Mouse (Mus musculus): ENCODE measurements around the gene Duxf3.

GRCm38 (mm10) chr10:58220726-58221125 is 11.7 kb downstream of the Duxf3 start:
- TF ChIP-seq MAFK (IDR thresholded peaks at IDR 0.05; ENCODE audit: insufficient read depth, low read depth, low read length): no peak
- no peak for TF ChIP-seq ZC3H11A (IDR thresholded peaks at IDR 0.05; ENCODE audit: borderline replicate concordance, low read depth, low read length)
- TF ChIP-seq HCFC1 (IDR thresholded peaks at IDR 0.05; ENCODE audit: borderline replicate concordance, insufficient read depth, low read length): no peak
- TF ChIP-seq ZNF384 (IDR thresholded peaks at IDR 0.05; ENCODE audit: low read depth, low read length): no peak
